ENCODE assay signal across 30 mouse cellular contexts in genomic region chr11:61937761-61938160, GRCm38 (mm10).
"Had no signal": no experiment of that assay in that cellular context is flagged by ENCODE, and none has a peak within 500 bp of the region (broad histone marks: within the 10 kb centered on the region; RNA-seq: fewer than 3 reads in every experiment).

No protein-coding gene starts in this region.

- H3K9me3 ChIP-seq: heart, embryonic 10.5 days; heart, embryonic 12.5 days; heart, embryonic 13.5 days; heart, embryonic 15.5 days; hindbrain, embryonic 10.5 days; hindbrain, embryonic 12.5 days; hindbrain, embryonic 13.5 days; hindbrain, embryonic 15.5 days; intestine, embryonic 15.5 days; kidney, embryonic 15.5 days had no signal

- H3K4me2 ChIP-seq: heart, embryonic 11.5 days; heart, embryonic 12.5 days; heart, embryonic 13.5 days; heart, embryonic 15.5 days; hindbrain, embryonic 12.5 days; hindbrain, embryonic 13.5 days; hindbrain, embryonic 14.5 days; hindbrain, embryonic 15.5 days; intestine, embryonic 15.5 days; kidney, embryonic 15.5 days had no signal

- H3K4me3 ChIP-seq: heart, embryonic 10.5 days; heart, embryonic 12.5 days; heart, embryonic 13.5 days; heart, embryonic 15.5 days; hindbrain, embryonic 10.5 days; hindbrain, embryonic 12.5 days; hindbrain, embryonic 13.5 days; hindbrain, embryonic 15.5 days; intestine, embryonic 15.5 days; kidney, embryonic 15.5 days; layer of hippocampus, adult 2 months; left cerebral cortex, adult 2 months had no signal

- DNase-seq: heart, postnatal 10 days; heart, postnatal 14 days; heart, postnatal 36 days; heart, postnatal 4 days; kidney, adult 11 months; kidney, adult 18-20 months; kidney, adult 9 months; kidney, postnatal 4 days; layer of hippocampus, adult 9-11 months; layer of hippocampus, postnatal 36 days had no signal

- H3K9ac ChIP-seq: heart, embryonic 12.5 days; heart, embryonic 13.5 days; heart, embryonic 15.5 days; hindbrain, embryonic 12.5 days; hindbrain, embryonic 13.5 days; hindbrain, embryonic 14.5 days; hindbrain, embryonic 15.5 days; intestine, embryonic 15.5 days; kidney, embryonic 15.5 days had no signal

- H3K4me1 ChIP-seq: heart, embryonic 10.5 days; heart, embryonic 12.5 days; heart, embryonic 13.5 days; heart, embryonic 15.5 days; hindbrain, embryonic 10.5 days; hindbrain, embryonic 12.5 days; hindbrain, embryonic 13.5 days; hindbrain, embryonic 15.5 days; intestine, embryonic 15.5 days; kidney, embryonic 15.5 days had no signal

- H3K27ac ChIP-seq: heart, embryonic 10.5 days; heart, embryonic 13.5 days; heart, embryonic 15.5 days; hindbrain, embryonic 10.5 days; hindbrain, embryonic 12.5 days; hindbrain, embryonic 13.5 days; hindbrain, embryonic 14.5 days; hindbrain, embryonic 15.5 days; hindbrain, postnatal 0 days; intestine, embryonic 15.5 days; kidney, embryonic 15.5 days; kidney, postnatal 0 days; layer of hippocampus, adult 2 months; left cerebral cortex, adult 2 months had no signal

- H3K36me3 ChIP-seq: heart, embryonic 10.5 days; heart, embryonic 12.5 days; heart, embryonic 13.5 days; heart, embryonic 15.5 days; hindbrain, embryonic 10.5 days; hindbrain, embryonic 12.5 days; hindbrain, embryonic 13.5 days; hindbrain, embryonic 15.5 days; intestine, embryonic 15.5 days; kidney, embryonic 15.5 days had no signal

- ATAC-seq: hindbrain, embryonic 16.5 days; hindbrain, postnatal 0 days; inflammation-experienced regulatory T-cells, adult 6 months; intestine, embryonic 15.5 days; intestine, embryonic 16.5 days; intestine, postnatal 0 days had no signal

- H3K27me3 ChIP-seq: heart, embryonic 12.5 days; heart, embryonic 15.5 days; hindbrain, embryonic 13.5 days; hindbrain, embryonic 15.5 days; intestine, embryonic 15.5 days; kidney, embryonic 15.5 days had no signal
